Mouse (Mus musculus) gastrocnemius, postnatal 36 days (tissue): ENCODE data around the gene Acsm2. TPM values are rescaled to one million over a fixed set of nuclear protein-coding genes. Genes with fewer than 3 reads are reported as not detected.

ENCODE experiments used
- total RNA-seq, 2 experiments: library from RNA; stranded (reverse); gene quantifications; 2 replicates each; pipeline ENCODE4 v1.2.3; 2021

The Acsm2 gene
- total RNA-seq, 2 experiments from 2014 or later: not detected

Other genes starting within 250 kb of the Acsm2 start
- not detected for gene Gp2, start 95.1 kb upstream of the Acsm2 start, total RNA-seq
- not detected for gene Umod, start 75.1 kb upstream of the Acsm2 start, total RNA-seq
- under 1 TPM; 0.15 to 0.20 TPM for gene Acsm5, start 34.9 kb upstream of the Acsm2 start, total RNA-seq
- gene Pdilt, start 30.9 kb upstream of the Acsm2 start, total RNA-seq: not detected
- not detected for gene Acsm1, start 52.7 kb downstream of the Acsm2 start, total RNA-seq
- not detected for gene Acsm4, start 135.7 kb downstream of the Acsm2 start, total RNA-seq
- gene Thumpd1, start 166.5 kb downstream of the Acsm2 start, total RNA-seq: 10 to 100 TPM; 11.4 to 15.9 TPM
- under 1 TPM; 0.25 to 0.54 TPM for gene Acsm3, start 206.6 kb downstream of the Acsm2 start, total RNA-seq
- 1 to 10 TPM in 1 of 2 experiments, under 1 TPM in 1; 0.54 to 1.6 TPM for gene Rexo5, start 239.7 kb downstream of the Acsm2 start, total RNA-seq
- 1 to 10 TPM in 1 of 2 experiments, under 1 TPM in 1; 0.54 to 1.5 TPM for gene Eri2, start 239.7 kb downstream of the Acsm2 start, total RNA-seq